Mouse (Mus musculus): ENCODE measurements around the gene Rps28.

The Rps28 gene

DNA sequence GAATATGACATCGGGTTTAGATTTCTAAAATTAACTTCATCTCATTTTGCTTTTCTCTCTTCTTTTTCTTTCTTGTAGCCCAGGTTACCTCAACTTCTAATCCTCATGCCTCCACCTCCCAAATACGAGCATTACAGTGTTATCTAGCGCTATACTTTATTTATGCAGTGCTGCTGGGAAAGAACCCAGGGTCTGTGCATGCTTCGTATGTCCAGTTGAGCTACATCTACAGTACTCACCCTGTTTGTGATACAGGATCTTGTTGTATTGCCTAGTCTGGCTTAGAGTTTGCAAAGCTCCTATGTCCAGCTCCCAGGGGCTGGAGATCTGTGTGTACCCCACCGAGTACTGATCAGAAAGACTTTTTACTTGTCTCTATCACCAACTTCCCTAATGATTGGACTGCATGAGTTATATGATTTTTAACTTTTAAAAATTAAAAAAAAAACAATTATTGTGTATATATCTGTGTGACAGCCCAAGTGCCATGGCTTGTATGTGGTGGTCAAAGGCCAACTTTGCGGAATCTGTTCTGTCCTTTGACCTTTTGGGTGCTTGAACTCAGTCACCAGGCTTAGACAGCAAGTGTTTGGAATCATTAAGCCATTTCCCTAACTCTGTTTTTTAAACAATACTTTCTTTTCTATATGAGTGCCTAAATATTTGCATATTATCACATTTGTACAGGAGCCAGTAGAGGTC is 50.3 kb downstream of the Rps28 start:
- no peak for DNase-seq (ENCODE audit: low spot score)

DNA sequence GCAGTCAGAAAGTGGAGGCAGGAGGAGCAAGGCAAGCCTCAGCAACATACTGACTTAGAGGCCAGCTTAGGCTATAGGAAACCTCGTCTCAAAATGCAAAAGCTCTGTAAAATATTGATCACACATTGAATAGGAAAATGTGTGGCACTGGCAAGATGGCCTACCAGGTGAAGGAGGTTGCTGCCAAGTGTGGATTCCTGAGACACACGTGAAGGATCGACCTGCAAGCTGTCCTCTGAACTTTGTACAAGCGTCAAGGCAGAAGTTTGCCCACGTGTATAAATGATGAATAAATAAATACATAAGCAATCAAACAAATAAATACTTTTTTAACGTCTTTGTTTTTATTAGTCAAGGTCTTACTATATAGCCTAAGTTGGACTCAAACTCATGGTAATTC is 50.9 kb downstream of the Rps28 start:
- no peak for DNase-seq (ENCODE audit: low spot score)

DNA sequence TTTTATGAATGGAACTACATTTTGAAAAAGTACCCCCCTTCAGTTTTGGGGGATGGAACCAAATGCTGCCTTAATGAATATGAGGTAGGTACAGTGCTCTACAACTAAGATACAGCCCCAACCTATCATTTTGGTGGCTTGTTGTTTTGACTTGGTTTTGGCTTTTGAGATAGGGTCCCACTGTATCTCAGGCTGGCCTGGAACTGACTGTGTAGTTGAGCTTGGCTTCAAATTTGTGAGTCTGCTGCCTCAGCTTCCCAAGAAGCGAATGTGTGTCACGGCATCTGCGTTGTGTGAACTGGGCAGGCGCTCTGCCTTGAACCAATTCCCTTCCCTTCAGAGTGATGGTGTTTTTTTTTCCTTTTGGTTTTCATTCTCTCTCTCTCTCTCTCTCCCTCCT is 52.7 kb downstream of the Rps28 start:
- DNase-seq (ENCODE audit: low spot score): no peak
